Mouse (Mus musculus): Measurements from ENCODE around the gene Rab44. TPM values are rescaled to one million over a fixed set of nuclear protein-coding genes. Genes with fewer than 3 reads are reported as not detected.
A peak's percentile ranks its signal among the peaks of the same experiment; 100 is the strongest.

Rab44 gene
- total and polyA plus RNA-seq, 3 experiments, result 13.3 to 72.8 (median 23.0) TPM

DNA sequence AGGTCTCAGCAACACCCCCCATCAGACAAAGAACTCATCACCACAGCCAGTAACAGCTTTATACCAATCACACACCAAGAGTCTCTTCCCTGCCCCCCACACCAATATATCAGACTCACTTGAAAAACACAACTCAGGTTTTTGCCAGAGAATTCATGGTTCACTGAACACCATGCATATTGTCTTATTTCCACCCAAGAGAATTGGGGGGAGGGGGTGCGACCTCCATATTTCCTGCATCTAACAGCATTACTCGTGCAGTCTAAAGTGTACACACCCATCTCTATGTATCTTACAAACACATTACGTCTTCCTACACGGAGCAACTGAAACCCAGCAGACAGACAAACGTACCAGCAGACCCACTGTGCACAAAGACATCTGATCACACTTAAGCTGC lies 42.1 kb upstream of the Rab44 start:
- no peak overlapping the region for H3K4me3 ChIP-seq (ENCODE audit: low read depth, low read length)
- no peak for TF ChIP-seq POLR2AphosphoS5 (IDR thresholded peaks at IDR 0.05; ENCODE audit: insufficient replicate concordance, low read depth, low read length)
- no peak for TF ChIP-seq GATA2 (IDR thresholded peaks at IDR 0.05; ENCODE audit: borderline replicate concordance, low read depth, low read length)
- TF ChIP-seq CTCF (IDR thresholded peaks at IDR 0.05; ENCODE audit: low read depth, low read length), result no peak
- TF ChIP-seq GATA1 (IDR thresholded peaks at IDR 0.05; ENCODE audit: borderline replicate concordance, low read length), result no peak
- no peak for TF ChIP-seq TAL1 (conservative IDR thresholded peaks at IDR 0.05; ENCODE audit: low read depth, low read length)
- no peak for DNase-seq (ENCODE audit: low spot score)
- peaks cover 5% of the 10 kb centered on the region; the same call in 1 of the 2 replicates for H3K27me3 ChIP-seq (ENCODE audit: insufficient read depth, low read length)
- H3K4me1 ChIP-seq (ENCODE audit: insufficient read depth, low read depth, low read length), result peaks cover 53% of the 10 kb centered on the region
- ATAC-seq (ENCODE audit: extremely low read depth, insufficient number of reproducible peaks, low FRiP score, poor library complexity, severe bottlenecking), result no peak
- H3K36me3 ChIP-seq (replicated peaks), result peaks cover 44% of the 10 kb centered on the region
- H3K9me3 ChIP-seq (replicated peaks), result no peaks in the 10 kb centered on the region

DNA sequence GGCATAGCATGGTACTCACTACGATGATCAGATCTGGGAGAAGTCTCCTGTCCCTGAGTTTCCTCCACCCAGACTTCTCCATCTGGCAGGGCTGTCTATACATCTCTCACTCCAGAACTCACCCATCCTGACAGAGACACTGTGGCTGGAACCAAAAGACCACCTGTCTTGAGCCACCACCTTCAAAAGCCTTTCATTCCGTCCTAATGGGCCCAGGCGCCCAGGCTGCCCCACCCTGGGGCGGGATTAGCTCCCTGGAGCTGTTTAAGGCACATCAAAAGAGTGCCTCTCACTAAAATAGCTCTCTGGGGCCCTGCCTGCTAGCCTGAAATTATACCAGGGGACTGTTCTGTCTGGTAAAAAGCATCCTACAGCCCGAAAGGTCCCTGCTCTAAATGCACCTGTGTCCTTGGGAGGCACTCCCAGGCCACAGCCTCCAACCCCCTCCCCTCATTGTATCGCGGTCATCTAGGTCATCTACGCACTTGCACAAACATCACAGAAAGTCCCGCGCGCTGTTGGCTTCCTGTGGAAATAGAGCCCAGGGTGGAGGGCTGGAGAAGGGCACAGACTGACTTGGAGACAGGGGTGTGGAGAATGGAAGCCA lies 41.1 kb upstream of the Rab44 start:
- Histone ChIP-seq H3K9me3 (replicated peaks) (no peaks in the 10 kb centered on the region), H3K4me3 (ENCODE audit: low read depth, low read length) (no peak overlapping the region), H3K36me3 (replicated peaks) (peaks cover 46% of the 10 kb centered on the region), H3K4me1 (ENCODE audit: insufficient read depth, low read depth, low read length) (peaks cover 62% of the 10 kb centered on the region), H3K27me3 (ENCODE audit: insufficient read depth, low read length) (peaks cover 5% of the 10 kb centered on the region; the same call in 1 of the 2 replicates)
- no peak for ATAC-seq (ENCODE audit: extremely low read depth, insufficient number of reproducible peaks, low FRiP score, poor library complexity, severe bottlenecking)
- TF ChIP-seq TAL1 (conservative IDR thresholded peaks at IDR 0.05; ENCODE audit: low read depth, low read length) (no peak), POLR2AphosphoS5 (IDR thresholded peaks at IDR 0.05; ENCODE audit: insufficient replicate concordance, low read depth, low read length) (no peak), CTCF (IDR thresholded peaks at IDR 0.05; ENCODE audit: low read depth, low read length) (no peak), GATA2 (IDR thresholded peaks at IDR 0.05; ENCODE audit: borderline replicate concordance, low read depth, low read length) (no peak), GATA1 (IDR thresholded peaks at IDR 0.05; ENCODE audit: borderline replicate concordance, low read length) (no peak)
- DNase-seq (ENCODE audit: low spot score), result no peak

DNA sequence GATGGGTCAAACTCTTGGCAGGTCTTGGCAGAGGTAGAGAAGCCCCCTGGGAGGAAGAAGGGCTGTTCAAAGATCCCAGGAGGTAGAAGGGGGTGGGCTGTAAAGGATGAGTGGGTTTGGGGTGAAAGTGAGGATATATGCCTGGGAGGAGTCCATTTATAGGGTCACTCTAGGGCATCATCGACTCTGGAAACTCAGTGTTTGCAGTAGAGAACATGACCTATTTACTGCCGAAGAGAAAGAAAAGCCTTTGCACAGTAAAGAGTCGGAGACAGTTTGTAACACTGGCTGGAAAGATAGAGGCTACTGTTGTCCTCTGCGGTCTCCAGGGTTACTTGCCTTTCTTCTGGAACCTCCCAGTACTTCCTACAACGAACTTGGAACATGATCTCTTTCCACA lies 40.6 kb upstream of the Rab44 start:
- ATAC-seq (ENCODE audit: extremely low read depth, insufficient number of reproducible peaks, low FRiP score, poor library complexity, severe bottlenecking) (no peak), DNase-seq (ENCODE audit: low spot score) (no peak)
- peaks cover 66% of the 10 kb centered on the region for H3K4me1 ChIP-seq (ENCODE audit: insufficient read depth, low read depth, low read length)
- no peaks in the 10 kb centered on the region for H3K9me3 ChIP-seq (replicated peaks)
- H3K4me3 ChIP-seq (ENCODE audit: low read depth, low read length), result no peak overlapping the region
- H3K27me3 ChIP-seq (ENCODE audit: insufficient read depth, low read length), result peaks cover 5% of the 10 kb centered on the region; the same call in 1 of the 2 replicates
- TF ChIP-seq GATA1 (IDR thresholded peaks at IDR 0.05; ENCODE audit: borderline replicate concordance, low read length) (no peak), CTCF (IDR thresholded peaks at IDR 0.05; ENCODE audit: low read depth, low read length) (no peak), POLR2AphosphoS5 (IDR thresholded peaks at IDR 0.05; ENCODE audit: insufficient replicate concordance, low read depth, low read length) (no peak), TAL1 (conservative IDR thresholded peaks at IDR 0.05; ENCODE audit: low read depth, low read length) (no peak), GATA2 (IDR thresholded peaks at IDR 0.05; ENCODE audit: borderline replicate concordance, low read depth, low read length) (no peak)
- H3K36me3 ChIP-seq (replicated peaks), result peaks cover 44% of the 10 kb centered on the region

DNA sequence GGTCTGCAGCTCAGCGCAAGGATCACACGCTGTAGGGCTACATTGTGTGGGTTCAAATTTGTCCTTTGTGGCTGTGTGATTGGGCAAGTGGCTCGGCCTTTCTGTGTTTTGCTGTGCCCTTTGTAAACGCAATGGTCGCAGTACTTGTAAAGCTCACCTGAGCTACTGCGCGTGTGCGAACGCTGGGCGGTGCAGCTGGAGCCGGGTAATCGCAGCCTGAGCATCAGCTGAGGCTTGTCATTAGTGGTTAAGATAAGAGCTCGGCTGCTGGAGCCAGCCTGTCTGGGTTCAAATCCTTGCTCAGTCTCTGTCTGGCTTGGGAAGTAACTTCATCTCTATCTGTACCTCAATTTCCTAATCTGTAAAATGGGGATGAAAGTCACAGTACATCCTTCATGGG lies 39.9 kb upstream of the Rab44 start:
- DNase-seq (ENCODE audit: low spot score) (no peak), ATAC-seq (ENCODE audit: extremely low read depth, insufficient number of reproducible peaks, low FRiP score, poor library complexity, severe bottlenecking) (no peak)
- H3K36me3 ChIP-seq (replicated peaks), result peaks cover 38% of the 10 kb centered on the region
- TF ChIP-seq TAL1 (conservative IDR thresholded peaks at IDR 0.05; ENCODE audit: low read depth, low read length) (no peak), CTCF (IDR thresholded peaks at IDR 0.05; ENCODE audit: low read depth, low read length) (no peak), POLR2AphosphoS5 (IDR thresholded peaks at IDR 0.05; ENCODE audit: insufficient replicate concordance, low read depth, low read length) (no peak), GATA1 (IDR thresholded peaks at IDR 0.05; ENCODE audit: borderline replicate concordance, low read length) (no peak), GATA2 (IDR thresholded peaks at IDR 0.05; ENCODE audit: borderline replicate concordance, low read depth, low read length) (no peak)
- H3K9me3 ChIP-seq (replicated peaks), result no peaks in the 10 kb centered on the region
- peaks cover 2% of the 10 kb centered on the region; the same call in 1 of the 2 replicates for H3K27me3 ChIP-seq (ENCODE audit: insufficient read depth, low read length)
- H3K4me1 ChIP-seq (ENCODE audit: insufficient read depth, low read depth, low read length), result peaks cover 66% of the 10 kb centered on the region
- no peak overlapping the region for H3K4me3 ChIP-seq (ENCODE audit: low read depth, low read length)

DNA sequence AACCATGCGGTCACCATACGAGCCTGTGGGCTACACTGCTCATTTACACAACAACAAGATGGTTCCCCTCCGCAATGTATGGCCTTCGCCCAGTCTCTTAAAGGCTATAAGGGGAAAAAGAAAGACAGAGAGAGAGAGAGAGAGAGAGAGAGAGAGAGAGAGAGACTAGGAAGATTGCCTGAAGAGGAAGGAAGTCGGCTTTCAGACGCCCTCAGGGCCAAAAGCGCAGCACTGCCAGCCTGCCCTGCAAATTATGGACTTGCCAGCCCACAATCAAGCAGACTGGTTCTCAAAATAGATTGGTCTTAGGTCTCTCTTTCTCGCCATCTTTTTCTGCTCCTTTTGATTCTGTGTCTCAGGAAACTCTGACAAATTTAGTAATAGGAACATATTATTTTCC lies 37.7 kb upstream of the Rab44 start:
- no peak for ATAC-seq (ENCODE audit: extremely low read depth, insufficient number of reproducible peaks, low FRiP score, poor library complexity, severe bottlenecking)
- no peak for DNase-seq (ENCODE audit: low spot score)
- peaks cover 26% of the 10 kb centered on the region for H3K36me3 ChIP-seq (replicated peaks)
- no peaks in the 10 kb centered on the region for H3K9me3 ChIP-seq (replicated peaks)
- peaks cover 2% of the 10 kb centered on the region; the same call in 1 of the 2 replicates for H3K27me3 ChIP-seq (ENCODE audit: insufficient read depth, low read length)
- TF ChIP-seq TAL1 (conservative IDR thresholded peaks at IDR 0.05; ENCODE audit: low read depth, low read length), result no peak
- no peak for TF ChIP-seq GATA1 (IDR thresholded peaks at IDR 0.05; ENCODE audit: borderline replicate concordance, low read length)
- no peak for TF ChIP-seq CTCF (IDR thresholded peaks at IDR 0.05; ENCODE audit: low read depth, low read length)
- TF ChIP-seq GATA2 (IDR thresholded peaks at IDR 0.05; ENCODE audit: borderline replicate concordance, low read depth, low read length), result no peak
- no peak for TF ChIP-seq POLR2AphosphoS5 (IDR thresholded peaks at IDR 0.05; ENCODE audit: insufficient replicate concordance, low read depth, low read length)
- peaks cover 76% of the 10 kb centered on the region for H3K4me1 ChIP-seq (ENCODE audit: insufficient read depth, low read depth, low read length)
- no peak overlapping the region for H3K4me3 ChIP-seq (ENCODE audit: low read depth, low read length)

DNA sequence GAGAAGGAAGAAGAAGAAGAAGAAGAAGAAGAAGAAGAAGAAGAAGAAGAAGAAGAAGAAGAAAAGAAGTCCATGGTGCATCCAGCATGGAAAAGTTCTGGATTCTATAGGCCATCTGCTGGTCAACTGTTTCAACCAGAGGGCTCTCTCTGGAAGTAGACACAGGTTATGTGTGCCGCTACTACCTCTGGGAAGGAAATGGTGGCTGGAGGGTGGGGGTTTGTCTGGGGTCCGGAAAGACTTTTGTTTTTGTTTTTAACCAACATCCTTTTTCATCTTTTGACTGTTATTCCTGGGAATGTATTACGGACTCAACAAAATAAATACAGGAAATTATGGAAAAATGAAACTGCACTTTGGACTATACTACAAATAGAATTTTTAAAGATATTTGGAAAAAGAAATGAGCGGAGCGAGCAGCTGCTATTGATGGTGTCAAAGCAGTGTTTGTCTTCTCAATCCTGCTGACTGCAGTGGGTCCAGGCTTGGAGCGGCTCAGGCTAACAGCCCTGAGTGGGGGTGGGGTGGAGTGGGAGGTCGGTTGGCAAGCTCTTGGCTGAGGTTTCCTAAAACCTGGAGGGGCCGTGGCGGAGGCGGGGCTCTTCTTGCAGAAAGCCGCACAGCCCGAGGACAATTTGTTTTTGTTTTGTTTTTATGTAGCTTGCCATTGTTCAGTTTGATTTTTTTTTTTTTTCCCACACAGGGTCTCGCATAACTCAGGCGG lies 36.0 kb upstream of the Rab44 start:
- Histone ChIP-seq H3K27me3 (ENCODE audit: insufficient read depth, low read length) (peaks cover 2% of the 10 kb centered on the region; the same call in 1 of the 2 replicates), H3K4me1 (ENCODE audit: insufficient read depth, low read depth, low read length) (peaks cover 73% of the 10 kb centered on the region), H3K9me3 (replicated peaks) (no peaks in the 10 kb centered on the region), H3K36me3 (replicated peaks) (peaks cover 25% of the 10 kb centered on the region), H3K4me3 (ENCODE audit: low read depth, low read length) (peak overlapping the region; percentile 70)
- no peak for DNase-seq (ENCODE audit: low spot score)
- no peak for ATAC-seq (ENCODE audit: extremely low read depth, insufficient number of reproducible peaks, low FRiP score, poor library complexity, severe bottlenecking)
- TF ChIP-seq TAL1 (conservative IDR thresholded peaks at IDR 0.05; ENCODE audit: low read depth, low read length) (no peak), GATA1 (IDR thresholded peaks at IDR 0.05; ENCODE audit: borderline replicate concordance, low read length) (no peak), GATA2 (IDR thresholded peaks at IDR 0.05; ENCODE audit: borderline replicate concordance, low read depth, low read length) (no peak), POLR2AphosphoS5 (IDR thresholded peaks at IDR 0.05; ENCODE audit: insufficient replicate concordance, low read depth, low read length) (no peak), CTCF (IDR thresholded peaks at IDR 0.05; ENCODE audit: low read depth, low read length) (no peak)

All from G1E (cell line).